Mouse (Mus musculus) myocyte (in vitro differentiated cells): Measurements from ENCODE around the gene Chst8. TPM values are rescaled to one million over a fixed set of nuclear protein-coding genes. Genes with fewer than 3 reads are reported as not detected.

Experiments
- H3K27me3 ChIP-seq: one replicate; pipeline ENCODE4 v1.6.1; 2011; ENCODE audit not compliant: control insufficient read depth, insufficient read depth, insufficient read length
- H3K36me3 ChIP-seq: one replicate; pipeline ENCODE4 v1.6.1; 2011; ENCODE audit not compliant: control insufficient read depth, insufficient read depth
- H3K4me2 ChIP-seq: one replicate; pipeline ENCODE4 v1.6.1; 2011; ENCODE audit warnings: low read depth, control low read depth
- H3K4me3 ChIP-seq: one replicate; pipeline ENCODE4 v1.5.1; 2011; ENCODE audit warnings: mild to moderate bottlenecking, control low read depth, moderate library complexity
- H3K79me2 ChIP-seq: one replicate; pipeline ENCODE4 v1.6.1; 2011; ENCODE audit not compliant: control insufficient read depth, insufficient read depth
- H3ac ChIP-seq: one replicate; pipeline ENCODE4 v1.6.1; 2011; ENCODE audit not compliant: control insufficient read depth, insufficient read length
- CEBPB ChIP-seq: IDR thresholded peaks from 2 replicates; pipeline ENCODE4 v1.6.1; 2011; ENCODE audit warnings: mild to moderate bottlenecking, moderate library complexity; ENCODE audit not compliant: poor library complexity, insufficient read depth, severe bottlenecking
- E2F4 ChIP-seq: IDR thresholded peaks from one replicate; pipeline ENCODE4 v1.6.1; 2011; ENCODE audit warnings: mild to moderate bottlenecking, control low read depth, moderate library complexity; ENCODE audit not compliant: insufficient read depth
- MAX ChIP-seq: IDR thresholded peaks from one replicate; pipeline ENCODE4 v1.6.1; 2011; ENCODE audit warnings: low read depth, mild to moderate bottlenecking, control low read depth
- MYOD1 ChIP-seq, 3 experiments: IDR thresholded peaks; one replicate each; pipeline ENCODE4 v1.6.1; 2011; ENCODE audit warnings: control low read depth in 2 of 3, low read depth in 2 of 3, mild to moderate bottlenecking in 2 of 3, moderate library complexity in 1 of 3; ENCODE audit not compliant: insufficient read length in 2 of 3, control insufficient read depth in 1 of 3
- MYOG ChIP-seq, 3 experiments: IDR thresholded peaks; one replicate each; pipeline ENCODE4 v1.6.1; 2011; ENCODE audit warnings: control low read depth in 2 of 3, low read depth in 2 of 3, mild to moderate bottlenecking in 2 of 3; ENCODE audit not compliant: insufficient read length in 2 of 3, control insufficient read depth in 1 of 3, insufficient read depth in 1 of 3
- POLR2A ChIP-seq: IDR thresholded peaks from one replicate; pipeline ENCODE4 v1.6.1; 2011; ENCODE audit warnings: low read depth, mild to moderate bottlenecking, control low read depth, moderate library complexity; ENCODE audit not compliant: insufficient read length
- POLR2AphosphoS2 ChIP-seq: IDR thresholded peaks from one replicate; pipeline ENCODE4 v1.6.1; 2011; ENCODE audit warnings: low read depth, control low read depth; ENCODE audit not compliant: insufficient read length
- REST ChIP-seq: IDR thresholded peaks from one replicate; pipeline ENCODE4 v1.6.1; 2011; ENCODE audit warnings: mild to moderate bottlenecking, control low read depth, moderate library complexity; ENCODE audit not compliant: insufficient read depth, insufficient read length
- SRF ChIP-seq: IDR thresholded peaks from one replicate; pipeline ENCODE4 v1.6.1; 2011; ENCODE audit warnings: low read depth; ENCODE audit not compliant: control insufficient read depth, insufficient read length
- TCF12 ChIP-seq: IDR thresholded peaks from one replicate; pipeline ENCODE4 v1.6.1; 2011; ENCODE audit warnings: mild to moderate bottlenecking, control low read depth; ENCODE audit not compliant: poor library complexity, insufficient read depth, severe bottlenecking
- TCF3 ChIP-seq: IDR thresholded peaks from one replicate; pipeline ENCODE4 v1.6.1; 2011; ENCODE audit warnings: low read depth, control low read depth; ENCODE audit not compliant: insufficient read length
- USF1 ChIP-seq: IDR thresholded peaks from one replicate; pipeline ENCODE4 v1.6.1; 2011; ENCODE audit warnings: low read depth, mild to moderate bottlenecking, control low read depth, moderate library complexity
- polyA plus RNA-seq: library from polyadenylated mRNA; unstranded; fragments of >200 nt; fragmentation: generic; extraction: Trizol; gene quantifications from one replicate; pipeline ENCODE4 v1.2.1, GENCODE M21; 2012; ENCODE audit warnings: missing spikeins

Gene Chst8
- polyA plus RNA-seq, 1 experiment: not detected

- Histone ChIP-seq H3ac (no peak overlapping the region), H3K4me3 (no peak overlapping the region), H3K36me3 (no peaks in the 10 kb centered on the region), H3K79me2 (no peaks in the 10 kb centered on the region), H3K27me3 (peaks cover 10% of the 10 kb centered on the region), H3K4me2 (no peak overlapping the region)
- TF ChIP-seq CEBPB (no peak), E2F4 (no peak), POLR2AphosphoS2 (no peak), MAX (no peak), TCF3 (no peak), SRF (no peak), REST (no peak), MYOG (IDR thresholded peaks at IDR 0.05; ENCODE audit: control insufficient read depth in 1 of 3, insufficient read depth in 1 of 3, insufficient read length in 2 of 3, low read depth in 2 of 3) (no peak), MYOD1 (IDR thresholded peaks at IDR 0.05; ENCODE audit: control insufficient read depth in 1 of 3, insufficient read length in 2 of 3, low read depth in 2 of 3) (no peak), POLR2A (no peak)
These were observed 108.1 kb downstream of the Chst8 start for GRCm38 (mm10) chr7:34704401-34704800.

- no peak for TF ChIP-seq MYOD1 (IDR thresholded peaks at IDR 0.05; ENCODE audit: control insufficient read depth in 1 of 3, insufficient read length in 2 of 3, low read depth in 2 of 3)
- no peak for TF ChIP-seq MAX
- no peak for TF ChIP-seq TCF3
- no peak for TF ChIP-seq POLR2AphosphoS2
- TF ChIP-seq USF1: no peak
- TF ChIP-seq E2F4: no peak
- TF ChIP-seq TCF12: no peak
- no peak for TF ChIP-seq POLR2A
- no peak for TF ChIP-seq CEBPB
- TF ChIP-seq REST: no peak
- no peak for TF ChIP-seq SRF
- TF ChIP-seq MYOG (IDR thresholded peaks at IDR 0.05; ENCODE audit: control insufficient read depth in 1 of 3, insufficient read depth in 1 of 3, insufficient read length in 2 of 3, low read depth in 2 of 3): no peak
- peaks cover 15% of the 10 kb centered on the region for H3K27me3 ChIP-seq
- no peak overlapping the region for H3K4me3 ChIP-seq
- H3K79me2 ChIP-seq: no peaks in the 10 kb centered on the region
- H3K36me3 ChIP-seq: no peaks in the 10 kb centered on the region
- no peak overlapping the region for H3K4me2 ChIP-seq
- no peak overlapping the region for H3ac ChIP-seq
These were observed 109.1 kb downstream of the Chst8 start for GRCm38 (mm10) chr7:34703437-34703836.

- no peaks in the 10 kb centered on the region for H3K79me2 ChIP-seq
- no peak for TF ChIP-seq TCF12
- no peak for TF ChIP-seq MYOG (IDR thresholded peaks at IDR 0.05; ENCODE audit: control insufficient read depth in 1 of 3, insufficient read depth in 1 of 3, insufficient read length in 2 of 3, low read depth in 2 of 3)
- TF ChIP-seq REST: peak; percentile 93
- TF ChIP-seq TCF3: no peak
- no peak for TF ChIP-seq POLR2A
- no peaks in the 10 kb centered on the region for H3K36me3 ChIP-seq
- H3ac ChIP-seq: no peak overlapping the region
- no peak overlapping the region for H3K4me3 ChIP-seq
- H3K27me3 ChIP-seq: peaks cover 15% of the 10 kb centered on the region
- H3K4me2 ChIP-seq: no peak overlapping the region
These were observed 109.7 kb downstream of the Chst8 start for GRCm38 (mm10) chr7:34702718-34703351.

GRCm38 (mm10) chr7:34699888-34700287 is 112.6 kb downstream of the Chst8 start:
- Histone ChIP-seq H3K4me3 (no peak overlapping the region), H3ac (no peak overlapping the region), H3K36me3 (no peaks in the 10 kb centered on the region), H3K27me3 (peaks cover 35% of the 10 kb centered on the region), H3K79me2 (no peaks in the 10 kb centered on the region), H3K4me2 (no peak overlapping the region)
- TF ChIP-seq CEBPB (no peak), MYOG (IDR thresholded peaks at IDR 0.05; ENCODE audit: control insufficient read depth in 1 of 3, insufficient read depth in 1 of 3, insufficient read length in 2 of 3, low read depth in 2 of 3) (no peak), MAX (no peak)

- Histone ChIP-seq H3ac (no peak overlapping the region), H3K27me3 (peaks cover 47% of the 10 kb centered on the region), H3K36me3 (no peaks in the 10 kb centered on the region), H3K79me2 (no peaks in the 10 kb centered on the region), H3K4me2 (no peak overlapping the region), H3K4me3 (no peak overlapping the region)
- TF ChIP-seq MYOD1 (IDR thresholded peaks at IDR 0.05; ENCODE audit: control insufficient read depth in 1 of 3, insufficient read length in 2 of 3, low read depth in 2 of 3) (no peak), E2F4 (no peak), TCF3 (no peak), SRF (no peak), MYOG (IDR thresholded peaks at IDR 0.05; ENCODE audit: control insufficient read depth in 1 of 3, insufficient read depth in 1 of 3, insufficient read length in 2 of 3, low read depth in 2 of 3) (no peak), USF1 (no peak), TCF12 (no peak), REST (no peak), POLR2A (no peak), MAX (no peak), POLR2AphosphoS2 (no peak), CEBPB (no peak)
These were observed 114.3 kb downstream of the Chst8 start for GRCm38 (mm10) chr7:34698221-34698620.
